24 mouse cellular contexts compared by ENCODE assay signal in the genomic region with DNA sequence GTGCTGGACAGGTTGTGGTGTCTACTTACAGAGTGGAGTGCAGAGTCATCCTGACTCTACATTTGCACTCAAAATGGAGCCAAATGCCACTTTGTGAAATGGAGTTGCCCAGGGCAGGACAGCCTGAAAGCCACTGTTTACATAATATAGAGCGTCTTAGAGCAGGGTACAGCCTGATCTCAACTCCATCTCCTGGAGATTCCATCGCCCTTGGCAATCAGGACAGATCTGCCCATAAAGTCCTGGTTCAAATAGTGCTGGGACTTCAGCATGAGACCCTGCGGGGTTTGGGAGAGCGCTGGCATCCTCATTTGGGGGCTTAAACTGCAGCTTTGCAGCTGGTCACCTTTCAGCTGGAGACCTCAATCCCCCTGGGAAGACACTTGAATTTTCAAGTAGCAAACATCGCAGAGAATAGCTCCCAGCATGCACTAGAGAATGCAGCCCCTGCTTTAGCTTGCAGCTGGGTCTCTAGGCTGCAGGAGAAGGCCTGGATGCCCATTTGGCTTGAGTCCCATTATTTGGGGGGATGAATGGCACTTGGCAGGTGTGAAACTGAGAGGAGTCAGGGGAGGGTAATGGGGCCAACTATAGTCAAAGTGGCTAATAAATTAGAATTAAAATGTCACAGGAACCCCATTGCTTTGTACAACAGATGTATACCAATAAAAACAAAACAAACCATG. TPM values are rescaled to one million over a fixed set of nuclear protein-coding genes. Genes with fewer than 3 reads are reported as not detected.
DNase-seq lines count a peak whose midpoint lies in the region; ATAC-seq and TF ChIP-seq lines count a peak whose summit lies in the region.
"Had no signal": no experiment of that assay in that cellular context is flagged by ENCODE, and none has a peak within 500 bp of the region (broad histone marks: within the 10 kb centered on the region; RNA-seq: fewer than 3 reads in every experiment).

No protein-coding gene starts in this region.

- 0 out of 2 replicates have a peak overlapping the region, but pooled peaks have one; percentile 24 for H3K27ac ChIP-seq in heart, embryonic 10.5 days
- no peak overlapping the region for H3K27ac ChIP-seq in neural tube, embryonic 12.5 days
- H3K27ac ChIP-seq in hindbrain, postnatal 0 days: no peak overlapping the region
- H3K27ac ChIP-seq: limb, embryonic 12.5 days; liver, embryonic 13.5 days; lung, embryonic 15.5 days; macrophage had no signal

- no peaks in the 10 kb centered on the region for H3K27me3 ChIP-seq in heart, embryonic 10.5 days (ENCODE audit: insufficient read depth, poor library complexity, severe bottlenecking)
- no peaks in the 10 kb centered on the region for H3K27me3 ChIP-seq in neural tube, embryonic 12.5 days (replicated peaks)
- H3K27me3 ChIP-seq in hindbrain, postnatal 0 days (ENCODE audit: insufficient read depth, low read length): no peaks in the 10 kb centered on the region
- H3K27me3 ChIP-seq: limb, embryonic 12.5 days; liver, embryonic 13.5 days; lung, embryonic 15.5 days had no signal

- no peak overlapping the region for H3K9ac ChIP-seq in neural tube, embryonic 12.5 days
- no peak overlapping the region for H3K9ac ChIP-seq in hindbrain, postnatal 0 days (replicated peaks; ENCODE audit: low read length)
- H3K9ac ChIP-seq: limb, embryonic 12.5 days; liver, embryonic 13.5 days; lung, embryonic 15.5 days had no signal

- TF ChIP-seq CTCF in hindbrain, postnatal 0 days (IDR thresholded peaks at IDR 0.05; ENCODE audit: low read depth): no peak

- DNase-seq in heart, embryonic 10.5 days (ENCODE audit: low spot score): no peak
- no peak for DNase-seq in heart, adult 11 months
- DNase-seq in neural tube, embryonic 10.5 days (ENCODE audit: extremely low spot score, low spot score): no peak
- DNase-seq in hindbrain, postnatal 0 days (ENCODE audit: low spot score): peak; percentile 57
- no peak for DNase-seq in thymus, adult 18-20 months
- DNase-seq: cerebellum, adult 9-11 months; embryo, embryonic 11 days; kidney, adult 18-20 months; kidney, postnatal 10 days; liver, embryonic 13.5 days; right cerebral cortex, adult 18-20 months; spleen, adult 18-20 months had no signal

- H3K4me3 ChIP-seq in heart, embryonic 10.5 days: no peak overlapping the region
- no peak overlapping the region for H3K4me3 ChIP-seq in neural tube, embryonic 12.5 days
- H3K4me3 ChIP-seq in hindbrain, postnatal 0 days (ENCODE audit: low read length): no peak overlapping the region
- H3K4me3 ChIP-seq: limb, embryonic 12.5 days; liver, embryonic 13.5 days; lung, embryonic 15.5 days had no signal

- peak; percentile 67; the same call in 1 of the 2 replicates for ATAC-seq in neural tube, embryonic 12.5 days (ENCODE audit: low FRiP score, low read depth)
- no peak for ATAC-seq in hindbrain, postnatal 0 days
- no peak for ATAC-seq in granulocyte monocyte progenitor cell, adult 5-6 weeks (replicated peaks; ENCODE audit: poor library complexity, severe bottlenecking)
- ATAC-seq: CD4-positive, CD25-positive, alpha-beta regulatory T cell, adult 4 months had no signal

- no peaks in the 10 kb centered on the region for H3K36me3 ChIP-seq in heart, embryonic 10.5 days
- no peaks in the 10 kb centered on the region for H3K36me3 ChIP-seq in neural tube, embryonic 12.5 days
- H3K36me3 ChIP-seq in hindbrain, postnatal 0 days (ENCODE audit: insufficient read depth, low read length): no peaks in the 10 kb centered on the region
- H3K36me3 ChIP-seq: G1E; limb, embryonic 12.5 days; liver, embryonic 13.5 days; lung, embryonic 15.5 days had no signal

- H3K9me3 ChIP-seq in heart, embryonic 10.5 days: no peaks in the 10 kb centered on the region
- no peaks in the 10 kb centered on the region for H3K9me3 ChIP-seq in neural tube, embryonic 12.5 days
- H3K9me3 ChIP-seq in hindbrain, postnatal 0 days (ENCODE audit: low read length): no peaks in the 10 kb centered on the region
- H3K9me3 ChIP-seq: G1E; limb, embryonic 12.5 days; liver, embryonic 13.5 days; lung, embryonic 15.5 days had no signal

- peaks cover 37% of the 10 kb centered on the region for H3K4me1 ChIP-seq in heart, embryonic 10.5 days
- peaks cover 4% of the 10 kb centered on the region; the same call in 1 of the 2 replicates for H3K4me1 ChIP-seq in neural tube, embryonic 12.5 days
- H3K4me1 ChIP-seq in hindbrain, postnatal 0 days (ENCODE audit: insufficient read depth, low read length): 0 out of 2 replicates have a peak, but pooled peaks cover 2% of the 10 kb centered on the region

- 71% methylated on average over 5 of the region's 5 CpGs for WGBS in heart, embryonic 10.5 days
- 42% methylated on average over 5 of the region's 5 CpGs for WGBS in neural tube, embryonic 12.5 days
- 31% methylated on average over 5 of the region's 5 CpGs for WGBS in hindbrain, postnatal 0 days

- no peak overlapping the region for H3K4me2 ChIP-seq in neural tube, embryonic 12.5 days (replicated peaks)
- no peak overlapping the region for H3K4me2 ChIP-seq in hindbrain, postnatal 0 days (ENCODE audit: low read depth, low read length)
- H3K4me2 ChIP-seq: limb, embryonic 12.5 days; liver, embryonic 13.5 days; lung, embryonic 15.5 days had no signal

RNA-seq across cellular contexts. Expression of a gene that starts 11.4 kb away (rescaled TPM):
- 0.34 TPM in 1 of 2 replicates, not detected in the other for polyA plus RNA-seq in heart, embryonic 10.5 days (2016; fragmentation: Nextera tagmentation; extraction: Ambion mirVana)
- polyA plus RNA-seq in neural tube, embryonic 12.5 days (2016; fragmentation: Nextera tagmentation; extraction: Ambion mirVana): not detected in 2 replicates
- not detected in 2 replicates for total RNA-seq in hindbrain, postnatal 0 days (2014; rRNA removed)
- not detected in 2 replicates for polyA plus RNA-seq in hindbrain, postnatal 0 days (2015; fragmentation: Nextera tagmentation; extraction: Ambion mirVana)
- not detected in 2 replicates for total RNA-seq in granulocyte monocyte progenitor cell, adult 5-6 weeks (2014; fragmentation: Nextera tagmentation)
- not detected in 2 replicates for total RNA-seq in granulocyte monocyte progenitor cell, adult 5-6 weeks (2017)
- total RNA-seq: G1E; layer of hippocampus, adult 8-10 months; left cerebral cortex, adult 8-10 months had no signal
- polyA plus RNA-seq: CD4-positive, CD25-positive, alpha-beta regulatory T cell, adult 4 months; G1E; gonadal fat pad, adult 2 months; limb, embryonic 12.5 days; liver, embryonic 13.5 days; lung, embryonic 15.5 days; macrophage; stomach, embryonic 14.5 days had no signal

RNA-seq across cellular contexts. Expression of a gene that starts 17.8 kb away (rescaled TPM):
- not detected in 2 replicates for polyA plus RNA-seq in heart, embryonic 10.5 days (2016; fragmentation: Nextera tagmentation; extraction: Ambion mirVana)
- not detected in 2 replicates for polyA plus RNA-seq in neural tube, embryonic 12.5 days (2016; fragmentation: Nextera tagmentation; extraction: Ambion mirVana)
- not detected in 2 replicates for total RNA-seq in hindbrain, postnatal 0 days (2014; rRNA removed)
- polyA plus RNA-seq in hindbrain, postnatal 0 days (2015; fragmentation: Nextera tagmentation; extraction: Ambion mirVana): not detected in 2 replicates
- total RNA-seq in granulocyte monocyte progenitor cell, adult 5-6 weeks (2014; fragmentation: Nextera tagmentation): not detected in 2 replicates
- not detected in 2 replicates for total RNA-seq in granulocyte monocyte progenitor cell, adult 5-6 weeks (2017)
- total RNA-seq: G1E; layer of hippocampus, adult 8-10 months; left cerebral cortex, adult 8-10 months had no signal
- polyA plus RNA-seq: CD4-positive, CD25-positive, alpha-beta regulatory T cell, adult 4 months; G1E; gonadal fat pad, adult 2 months; heart, embryonic 16.5 days; limb, embryonic 12.5 days; liver, embryonic 13.5 days; lung, embryonic 15.5 days; macrophage; stomach, embryonic 14.5 days had no signal

RNA-seq across cellular contexts. Expression of a gene that starts 40.6 kb away (rescaled TPM):
- not detected in 2 replicates for polyA plus RNA-seq in heart, embryonic 10.5 days (2016; fragmentation: Nextera tagmentation; extraction: Ambion mirVana)
- not detected in 2 replicates for polyA plus RNA-seq in neural tube, embryonic 12.5 days (2016; fragmentation: Nextera tagmentation; extraction: Ambion mirVana)
- not detected in 2 replicates for total RNA-seq in hindbrain, postnatal 0 days (2014; rRNA removed)
- not detected in 2 replicates for polyA plus RNA-seq in hindbrain, postnatal 0 days (2015; fragmentation: Nextera tagmentation; extraction: Ambion mirVana)
- total RNA-seq in granulocyte monocyte progenitor cell, adult 5-6 weeks (2014; fragmentation: Nextera tagmentation): not detected in 2 replicates
- not detected in 2 replicates for total RNA-seq in granulocyte monocyte progenitor cell, adult 5-6 weeks (2017)
- total RNA-seq: G1E; layer of hippocampus, adult 8-10 months; left cerebral cortex, adult 8-10 months had no signal
- polyA plus RNA-seq: CD4-positive, CD25-positive, alpha-beta regulatory T cell, adult 4 months; G1E; gonadal fat pad, adult 2 months; heart, embryonic 16.5 days; limb, embryonic 12.5 days; liver, embryonic 13.5 days; lung, embryonic 15.5 days; macrophage; stomach, embryonic 14.5 days had no signal

RNA-seq across cellular contexts. Expression of a gene that starts 56.6 kb away (rescaled TPM):
- polyA plus RNA-seq in heart, embryonic 10.5 days (2016; fragmentation: Nextera tagmentation; extraction: Ambion mirVana): not detected in 2 replicates
- polyA plus RNA-seq in neural tube, embryonic 12.5 days (2016; fragmentation: Nextera tagmentation; extraction: Ambion mirVana): not detected in 2 replicates
- total RNA-seq in hindbrain, postnatal 0 days (2014; rRNA removed): not detected in 2 replicates
- polyA plus RNA-seq in hindbrain, postnatal 0 days (2015; fragmentation: Nextera tagmentation; extraction: Ambion mirVana): not detected in 2 replicates
- total RNA-seq in granulocyte monocyte progenitor cell, adult 5-6 weeks (2014; fragmentation: Nextera tagmentation): not detected in 2 replicates
- not detected in 2 replicates for total RNA-seq in granulocyte monocyte progenitor cell, adult 5-6 weeks (2017)
- total RNA-seq: G1E; layer of hippocampus, adult 8-10 months; left cerebral cortex, adult 8-10 months had no signal
- polyA plus RNA-seq: CD4-positive, CD25-positive, alpha-beta regulatory T cell, adult 4 months; G1E; gonadal fat pad, adult 2 months; heart, embryonic 16.5 days; limb, embryonic 12.5 days; liver, embryonic 13.5 days; lung, embryonic 15.5 days; macrophage; stomach, embryonic 14.5 days had no signal

RNA-seq across cellular contexts. Expression of a gene that starts 58.8 kb away (rescaled TPM):
- polyA plus RNA-seq in heart, embryonic 10.5 days (2016; fragmentation: Nextera tagmentation; extraction: Ambion mirVana): 7.7 and 12.5 TPM in 2 replicates
- 0.47 and 1.2 TPM in 2 replicates for polyA plus RNA-seq in neural tube, embryonic 12.5 days (2016; fragmentation: Nextera tagmentation; extraction: Ambion mirVana)
- 22.7 and 25.4 TPM in 2 replicates for total RNA-seq in hindbrain, postnatal 0 days (2014; rRNA removed)
- polyA plus RNA-seq in hindbrain, postnatal 0 days (2015; fragmentation: Nextera tagmentation; extraction: Ambion mirVana): 17.2 and 19.9 TPM in 2 replicates
- total RNA-seq in granulocyte monocyte progenitor cell, adult 5-6 weeks (2014; fragmentation: Nextera tagmentation): 1.5 TPM in 1 of 2 replicates, not detected in the other
- total RNA-seq in granulocyte monocyte progenitor cell, adult 5-6 weeks (2017): not detected in 2 replicates
- polyA plus RNA-seq: macrophage had no signal
